Mouse (Mus musculus): Measurements from ENCODE around the gene Rerg.

Gene Rerg

GRCm38 (mm10) chr6:137170226-137170625 is at the start of gene Rerg:
Gene Rerg, minus strand, starts transcription at chr6:137170497.
- no peak for DNase-seq (ENCODE audit: low spot score in 2 of 2)

GRCm38 (mm10) chr6:137217841-137218463 is 47.7 kb upstream of the Rerg start:
- DNase-seq (ENCODE audit: low spot score in 2 of 2): no peak

GRCm38 (mm10) chr6:137211441-137211840 is 41.1 kb upstream of the Rerg start:
- no peak for DNase-seq (ENCODE audit: low spot score in 2 of 2)

GRCm38 (mm10) chr6:137210991-137211390 is 40.7 kb upstream of the Rerg start:
- DNase-seq (ENCODE audit: low spot score in 2 of 2): no peak

GRCm38 (mm10) chr6:137209992-137210391 is 39.7 kb upstream of the Rerg start:
- DNase-seq (ENCODE audit: low spot score in 2 of 2): no peak

- DNase-seq (ENCODE audit: low spot score in 2 of 2): no peak
Measured at GRCm38 (mm10) chr6:137207126-137207525, 36.8 kb upstream of the Rerg start.

- DNase-seq (ENCODE audit: low spot score in 2 of 2): no peak
Measured at GRCm38 (mm10) chr6:137205662-137206400, 35.5 kb upstream of the Rerg start.

GRCm38 (mm10) chr6:137202661-137203060 is 32.4 kb upstream of the Rerg start:
- no peak for DNase-seq (ENCODE audit: low spot score in 2 of 2)

GRCm38 (mm10) chr6:137201578-137201977 is 31.3 kb upstream of the Rerg start:
- no peak for DNase-seq (ENCODE audit: low spot score in 2 of 2)

- DNase-seq (ENCODE audit: low spot score in 2 of 2): no peak
Measured at GRCm38 (mm10) chr6:137201166-137201565, 30.9 kb upstream of the Rerg start.

GRCm38 (mm10) chr6:137192063-137192462 is 21.8 kb upstream of the Rerg start:
- DNase-seq (ENCODE audit: low spot score in 2 of 2): no peak

GRCm38 (mm10) chr6:137191026-137191425 is 20.7 kb upstream of the Rerg start:
- DNase-seq (ENCODE audit: low spot score in 2 of 2): no peak

- no peak for DNase-seq (ENCODE audit: low spot score in 2 of 2)
Measured at GRCm38 (mm10) chr6:137190577-137190976, 20.3 kb upstream of the Rerg start.

- no peak for DNase-seq (ENCODE audit: low spot score in 2 of 2)
Measured at GRCm38 (mm10) chr6:137188375-137188926, 18.2 kb upstream of the Rerg start.

GRCm38 (mm10) chr6:137187426-137187825 is 17.1 kb upstream of the Rerg start:
- no peak for DNase-seq (ENCODE audit: low spot score in 2 of 2)

GRCm38 (mm10) chr6:137180636-137181035 is 10.3 kb upstream of the Rerg start:
- no peak for DNase-seq (ENCODE audit: low spot score in 2 of 2)

GRCm38 (mm10) chr6:137180115-137180514 is 9.8 kb upstream of the Rerg start:
- no peak for DNase-seq (ENCODE audit: low spot score in 2 of 2)

GRCm38 (mm10) chr6:137179026-137179425 is 8.7 kb upstream of the Rerg start:
- DNase-seq (ENCODE audit: low spot score in 2 of 2): no peak

GRCm38 (mm10) chr6:137170646-137171045 is 349 bp upstream of the Rerg start:
- no peak for DNase-seq (ENCODE audit: low spot score in 2 of 2)

- DNase-seq (ENCODE audit: low spot score in 2 of 2): peak; percentile 84 to 94
Measured at GRCm38 (mm10) chr6:137169171-137169968, 927 bp downstream of the Rerg start.

GRCm38 (mm10) chr6:137166843-137167242 is 3.5 kb downstream of the Rerg start:
- no peak for DNase-seq (ENCODE audit: low spot score in 2 of 2)

GRCm38 (mm10) chr6:137163571-137163970 is 6.7 kb downstream of the Rerg start:
- DNase-seq (ENCODE audit: low spot score in 2 of 2): no peak
